Comparison of ENCODE assay signal across 8 mouse cellular contexts in genomic region chr2:33370276-33370776, GRCm38 (mm10). TPM values are rescaled to one million over a fixed set of nuclear protein-coding genes. Genes with fewer than 3 reads are reported as not detected.
A peak's percentile ranks its signal among the peaks of the same experiment; 100 is the strongest.
DNase-seq lines count a peak whose midpoint lies in the region; ATAC-seq and TF ChIP-seq lines count a peak whose summit lies in the region.

No protein-coding gene starts in this region.

- peaks cover 19% of the 10 kb centered on the region for H3K4me1 ChIP-seq in hindbrain, embryonic 10.5 days (replicated peaks)
- peaks cover 11% of the 10 kb centered on the region for H3K4me1 ChIP-seq in midbrain, embryonic 11.5 days (ENCODE audit: control insufficient read depth, insufficient read depth, low read length)

- WGBS in hindbrain, embryonic 10.5 days = 15% methylated on average over 14 of the region's 15 CpGs
- 13% methylated on average over 15 of the region's 15 CpGs for WGBS in midbrain, embryonic 11.5 days

- H3K4me3 ChIP-seq in layer of hippocampus, adult 2 months = peak overlapping the region; percentile 89
- H3K4me3 ChIP-seq in hindbrain, embryonic 10.5 days = peak overlapping the region; percentile 71
- peak overlapping the region; percentile 53 for H3K4me3 ChIP-seq in midbrain, embryonic 11.5 days (ENCODE audit: low read depth, low read length)

- DNase-seq in layer of hippocampus, adult 2 months (ENCODE audit: low spot score in 2 of 2) = no peak
- DNase-seq in layer of hippocampus, adult 9-11 months = no peak
- peak; percentile 59 for DNase-seq in brain, embryonic 14.5 days (ENCODE audit: low read depth)
- DNase-seq in hindbrain, embryonic 10.5 days (ENCODE audit: low spot score) = no peak
- DNase-seq in midbrain, embryonic 11.5 days (ENCODE audit: low spot score, missing footprints) = peak; percentile 91
- DNase-seq in right cerebral cortex, adult 18-20 months = no peak
- no peak for DNase-seq in cerebellum, adult 11-12 months
- DNase-seq in kidney, postnatal 36 days = no peak

- H3K9me3 ChIP-seq in hindbrain, embryonic 10.5 days = no peaks in the 10 kb centered on the region
- H3K9me3 ChIP-seq in midbrain, embryonic 11.5 days (ENCODE audit: control insufficient read depth, low read length) = no peaks in the 10 kb centered on the region

- no peak for TF ChIP-seq POLR2A in brain, embryonic 14.5 days (IDR thresholded peaks at IDR 0.05; ENCODE audit: borderline replicate concordance, extremely low read depth, insufficient read depth, insufficient read length, poor library complexity, severe bottlenecking)

- no peaks in the 10 kb centered on the region for H3K27me3 ChIP-seq in hindbrain, embryonic 10.5 days (ENCODE audit: insufficient read depth, poor library complexity, severe bottlenecking)
- no peaks in the 10 kb centered on the region for H3K27me3 ChIP-seq in midbrain, embryonic 11.5 days (ENCODE audit: control insufficient read depth, insufficient read depth, low read length)

- peak overlapping the region; percentile 65; the same call in 1 of the 2 replicates for H3K9ac ChIP-seq in midbrain, embryonic 11.5 days (ENCODE audit: low read length)

- H3K36me3 ChIP-seq in hindbrain, embryonic 10.5 days = 0 out of 2 replicates have a peak, but pooled peaks cover 10% of the 10 kb centered on the region
- no peaks in the 10 kb centered on the region for H3K36me3 ChIP-seq in midbrain, embryonic 11.5 days (ENCODE audit: control insufficient read depth, insufficient read depth, low read length)

- TF ChIP-seq CTCF in layer of hippocampus, adult 2 months (conservative IDR thresholded peaks at IDR 0.05) = no peak
- no peak for TF ChIP-seq CTCF in brain, embryonic 14.5 days (IDR thresholded peaks at IDR 0.05; ENCODE audit: borderline replicate concordance, extremely low read depth, insufficient read depth, insufficient read length)

- peak; percentile 31 for ATAC-seq in midbrain, embryonic 11.5 days (ENCODE audit: low FRiP score)

- H3K27ac ChIP-seq in layer of hippocampus, adult 2 months = peak overlapping the region; percentile 99
- H3K27ac ChIP-seq in hindbrain, embryonic 10.5 days = peak overlapping the region; percentile 96
- H3K27ac ChIP-seq in midbrain, embryonic 11.5 days (ENCODE audit: low read depth, low read length) = peak overlapping the region; percentile 90; the same call in 1 of the 2 replicates

- peak overlapping the region; percentile 65 for H3K4me2 ChIP-seq in midbrain, embryonic 11.5 days

RNA-seq across cellular contexts. Expression of gene Ralgps1, which starts 1.0 kb away (rescaled TPM):
- 10 to 100 TPM; 68.2 TPM for total RNA-seq in layer of hippocampus, adult 2 months (2021)
- 81.6 and 91.6 TPM in 2 replicates for polyA plus RNA-seq in brain, embryonic 14.5 days (2012; rRNA removed)
- 7.5 and 12.2 TPM in 2 replicates for polyA plus RNA-seq in hindbrain, embryonic 10.5 days (2016; fragmentation: Nextera tagmentation; extraction: Ambion mirVana)
- 13.5 and 13.8 TPM in 2 replicates for polyA plus RNA-seq in midbrain, embryonic 11.5 days (2014; fragmentation: Nextera tagmentation; extraction: Ambion mirVana)

Comparison
In these comparisons a context has a peak if more than half of its experiments do, and no peak if none do; other contexts are left out.
1. DNase-seq: peak in brain, embryonic 14.5 days (single experiment) and midbrain, embryonic 11.5 days (single experiment); none in layer of hippocampus, adult 2 months (0 of 2), layer of hippocampus, adult 9-11 months (single experiment), hindbrain, embryonic 10.5 days (single experiment), right cerebral cortex, adult 18-20 months (single experiment), cerebellum, adult 11-12 months (single experiment) and kidney, postnatal 36 days (0 of 2).
2. Peak in every context shown above with its lines, with median percentiles within 50 percentile points of each other: H3K27ac ChIP-seq and H3K4me3 ChIP-seq.